Mouse (Mus musculus) spleen, adult 2 months (tissue): ENCODE measurements at regions not wholly inside any gene's neighbourhood (a gene's known extent, or its start where the extent isn't known, plus 50 kb on each side); places are given as distances from the start of the nearest gene placed in this dataset.

Experiments used
- CTCF ChIP-seq: fragments of 200-500 bp; IDR thresholded peaks from 2 replicates; pipeline ENCODE4 v1.5.1; 2011; ENCODE audit warnings: mild to moderate bottlenecking, inconsistent platforms; ENCODE audit not compliant: insufficient read depth, insufficient read length, insufficient replicate concordance; ENCODE audit errors: extremely low read depth
- POLR2A ChIP-seq: fragments of 200-500 bp; IDR thresholded peaks from 2 replicates; pipeline ENCODE4 v1.6.1; 2011; ENCODE audit warnings: low read depth, low read length, inconsistent platforms

DNA sequence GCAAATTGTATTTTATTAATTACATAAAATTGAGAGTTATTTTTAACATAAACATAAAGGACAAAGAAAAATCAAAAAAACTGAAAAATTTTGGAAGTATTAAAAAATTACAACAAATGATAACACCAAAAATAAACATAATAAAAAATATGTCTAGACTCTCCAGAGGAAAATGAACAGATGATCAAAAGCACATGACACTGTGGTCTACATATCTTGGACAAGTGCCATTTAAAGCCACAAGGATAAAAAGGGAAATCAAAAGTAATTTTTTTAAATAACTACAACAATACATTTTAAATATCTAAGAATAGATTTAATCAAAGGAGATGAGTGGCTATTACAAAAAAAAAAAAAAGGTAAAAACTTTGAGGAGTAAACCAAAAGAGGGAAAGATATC is 755.6 kb downstream of the Hace1 start:
- TF ChIP-seq CTCF (no peak), POLR2A (no peak)
